Mouse (Mus musculus) olfactory bulb, adult 2 months (tissue): ENCODE results near the gene Pcolce2.

Source experiments
- CTCF ChIP-seq: fragments of 200-500 bp; IDR thresholded peaks from 2 replicates; pipeline ENCODE4 v1.5.1; 2012; ENCODE audit warnings: low read depth, mild to moderate bottlenecking, low read length, moderate library complexity; ENCODE audit not compliant: insufficient read depth
- POLR2A ChIP-seq: fragments of 200-500 bp; IDR thresholded peaks from 2 replicates; pipeline ENCODE4 v1.6.1; 2012; ENCODE audit warnings: mild to moderate bottlenecking, low read depth, low read length, moderate library complexity; ENCODE audit not compliant: insufficient read depth

DNA sequence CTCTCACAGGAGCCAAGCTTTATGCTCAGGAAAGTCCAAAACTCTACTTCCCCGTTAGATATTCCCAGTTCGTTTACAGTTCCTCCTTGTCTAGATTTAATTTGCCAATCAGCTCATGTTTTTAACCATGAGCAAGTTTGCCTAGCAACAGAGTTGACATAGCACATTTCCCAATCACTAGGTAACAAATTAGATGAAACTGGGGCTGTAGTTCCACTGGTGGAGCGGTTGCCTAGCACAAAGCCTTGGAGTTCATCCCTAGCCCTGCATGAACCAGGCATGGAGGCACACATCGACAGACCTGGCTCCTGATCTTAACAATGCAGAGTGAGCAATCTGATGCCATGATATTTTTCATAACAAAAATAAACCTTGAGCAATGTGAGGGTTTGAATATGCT lies 61.9 kb downstream of the Pcolce2 start:
- no peak for TF ChIP-seq CTCF
- no peak for TF ChIP-seq POLR2A
